ENCODE assay signal across 8 mouse cellular contexts in genomic region chr11:49248226-49248973, GRCm38 (mm10). TPM values are rescaled to one million over a fixed set of nuclear protein-coding genes. Genes with fewer than 3 reads are reported as not detected.
A peak's percentile ranks its signal among the peaks of the same experiment; 100 is the strongest.
DNase-seq lines count a peak whose midpoint lies in the region; ATAC-seq and TF ChIP-seq lines count a peak whose summit lies in the region.

No protein-coding gene starts in this region.

- H3K27ac ChIP-seq in hindbrain, embryonic 15.5 days (replicated peaks) = peak overlapping the region; percentile 16; the same call in 1 of the 2 replicates
- H3K27ac ChIP-seq in hindbrain, postnatal 0 days = no peak overlapping the region
- peak overlapping the region; percentile 97 for H3K27ac ChIP-seq in heart, postnatal 0 days (ENCODE audit: low read depth)
- H3K27ac ChIP-seq in limb, embryonic 15.5 days = peak overlapping the region; percentile 97
- peak overlapping the region; percentile 100 for H3K27ac ChIP-seq in thymus, adult 2 months (ENCODE audit: control insufficient read depth, insufficient read depth, low read length)
- H3K27ac ChIP-seq in midbrain, embryonic 14.5 days (replicated peaks; ENCODE audit: low read depth, low read length) = no peak overlapping the region

- TF ChIP-seq CTCF in hindbrain, postnatal 0 days (IDR thresholded peaks at IDR 0.05; ENCODE audit: low read depth) = no peak
- no peak for TF ChIP-seq CTCF in heart, postnatal 0 days (IDR thresholded peaks at IDR 0.05; ENCODE audit: low read depth)
- TF ChIP-seq CTCF in thymus, adult 2 months (IDR thresholded peaks at IDR 0.05; ENCODE audit: borderline replicate concordance, control insufficient read depth, extremely low read depth, insufficient read depth, low read length, poor library complexity) = no peak

- no peak overlapping the region for H3K4me3 ChIP-seq in hindbrain, embryonic 15.5 days
- H3K4me3 ChIP-seq in hindbrain, postnatal 0 days (ENCODE audit: low read length) = no peak overlapping the region
- H3K4me3 ChIP-seq in heart, postnatal 0 days (ENCODE audit: low read depth, low read length) = no peak overlapping the region
- no peak overlapping the region for H3K4me3 ChIP-seq in limb, embryonic 15.5 days
- peak overlapping the region; percentile 25; the same call in 1 of the 2 replicates for H3K4me3 ChIP-seq in thymus, adult 2 months (ENCODE audit: control insufficient read depth, insufficient read depth, low read length)
- H3K4me3 ChIP-seq in midbrain, embryonic 14.5 days (replicated peaks; ENCODE audit: low read depth, low read length) = no peak overlapping the region

- WGBS in hindbrain, embryonic 15.5 days = 51% methylated on average over 6 of the region's 6 CpGs
- 42% methylated on average over 6 of the region's 6 CpGs for WGBS in hindbrain, postnatal 0 days
- WGBS in heart, postnatal 0 days = 37% methylated on average over 6 of the region's 6 CpGs
- 67% methylated on average over 6 of the region's 6 CpGs for WGBS in limb, embryonic 15.5 days
- WGBS in thymus, adult 2 months = 5% methylated on average over 6 of the region's 6 CpGs
- WGBS in midbrain, embryonic 14.5 days = 61% methylated on average over 6 of the region's 6 CpGs

- H3K4me1 ChIP-seq in hindbrain, embryonic 15.5 days (replicated peaks) = peaks cover 55% of the 10 kb centered on the region
- peaks cover 13% of the 10 kb centered on the region; the same call in 1 of the 2 replicates for H3K4me1 ChIP-seq in hindbrain, postnatal 0 days (ENCODE audit: insufficient read depth, low read length)
- H3K4me1 ChIP-seq in heart, postnatal 0 days (ENCODE audit: control insufficient read depth, insufficient read depth) = peaks cover 69% of the 10 kb centered on the region
- peaks cover 58% of the 10 kb centered on the region for H3K4me1 ChIP-seq in limb, embryonic 15.5 days
- peaks cover 37% of the 10 kb centered on the region for H3K4me1 ChIP-seq in thymus, adult 2 months (replicated peaks; ENCODE audit: control insufficient read depth, insufficient read depth, low read length)
- peaks cover 23% of the 10 kb centered on the region for H3K4me1 ChIP-seq in midbrain, embryonic 14.5 days (ENCODE audit: control insufficient read depth, insufficient read depth, low read length)

- no peaks in the 10 kb centered on the region for H3K36me3 ChIP-seq in hindbrain, embryonic 15.5 days
- H3K36me3 ChIP-seq in hindbrain, postnatal 0 days (ENCODE audit: insufficient read depth, low read length) = no peaks in the 10 kb centered on the region
- H3K36me3 ChIP-seq in heart, postnatal 0 days (replicated peaks; ENCODE audit: control insufficient read depth, insufficient read depth, low read length) = peaks cover 15% of the 10 kb centered on the region; the same call in 1 of the 2 replicates
- H3K36me3 ChIP-seq in limb, embryonic 15.5 days = peaks cover 12% of the 10 kb centered on the region
- H3K36me3 ChIP-seq in thymus, adult 2 months (ENCODE audit: control insufficient read depth, insufficient read depth, low read length) = peaks cover 5% of the 10 kb centered on the region
- H3K36me3 ChIP-seq in midbrain, embryonic 14.5 days (ENCODE audit: control insufficient read depth, insufficient read depth, low read length) = no peaks in the 10 kb centered on the region

- no peak for TF ChIP-seq POLR2A in thymus, adult 2 months (IDR thresholded peaks at IDR 0.05; ENCODE audit: control insufficient read depth, extremely low read depth, insufficient read depth, low read length, poor library complexity)

- no peak for ATAC-seq in hindbrain, embryonic 15.5 days (ENCODE audit: low FRiP score, low read depth)
- ATAC-seq in hindbrain, postnatal 0 days = no peak
- no peak for ATAC-seq in heart, postnatal 0 days (ENCODE audit: insufficient read depth, low read depth)
- no peak for ATAC-seq in limb, embryonic 15.5 days (ENCODE audit: insufficient number of reproducible peaks, low FRiP score, low TSS enrichment, low read depth)
- no peak for ATAC-seq in midbrain, embryonic 14.5 days (ENCODE audit: low FRiP score, low TSS enrichment)

- H3K27me3 ChIP-seq in hindbrain, embryonic 15.5 days = no peaks in the 10 kb centered on the region
- no peaks in the 10 kb centered on the region for H3K27me3 ChIP-seq in hindbrain, postnatal 0 days (ENCODE audit: insufficient read depth, low read length)
- no peaks in the 10 kb centered on the region for H3K27me3 ChIP-seq in heart, postnatal 0 days (ENCODE audit: control insufficient read depth, insufficient read depth, low read length)
- H3K27me3 ChIP-seq in limb, embryonic 15.5 days = no peaks in the 10 kb centered on the region
- no peaks in the 10 kb centered on the region for H3K27me3 ChIP-seq in thymus, adult 2 months (ENCODE audit: control insufficient read depth, insufficient read depth, low read length)
- H3K27me3 ChIP-seq in midbrain, embryonic 14.5 days (ENCODE audit: control insufficient read depth, insufficient read depth, low read length) = no peaks in the 10 kb centered on the region

- DNase-seq in hindbrain, postnatal 0 days (ENCODE audit: low spot score) = no peak
- DNase-seq in NIH3T3 (ENCODE audit: low read depth) = peak; percentile 42
- DNase-seq in heart, postnatal 0 days (ENCODE audit: low spot score) = peak; percentile 67
- peak; percentile 43 for DNase-seq in thymus, adult 2 months
- DNase-seq in testis, postnatal 14 days (ENCODE audit: low spot score) = no peak
- DNase-seq in midbrain, embryonic 14.5 days = no peak

- no peaks in the 10 kb centered on the region for H3K9me3 ChIP-seq in hindbrain, embryonic 15.5 days
- no peaks in the 10 kb centered on the region for H3K9me3 ChIP-seq in hindbrain, postnatal 0 days (ENCODE audit: low read length)
- H3K9me3 ChIP-seq in heart, postnatal 0 days (replicated peaks; ENCODE audit: control insufficient read depth, low read length) = no peaks in the 10 kb centered on the region
- no peaks in the 10 kb centered on the region for H3K9me3 ChIP-seq in limb, embryonic 15.5 days
- H3K9me3 ChIP-seq in midbrain, embryonic 14.5 days (ENCODE audit: control insufficient read depth, low read length) = no peaks in the 10 kb centered on the region

- no peak overlapping the region for H3K4me2 ChIP-seq in hindbrain, embryonic 15.5 days
- H3K4me2 ChIP-seq in hindbrain, postnatal 0 days (ENCODE audit: low read depth, low read length) = no peak overlapping the region
- H3K4me2 ChIP-seq in heart, postnatal 0 days (ENCODE audit: low read depth, low read length) = peak overlapping the region; percentile 18; the same call in 1 of the 2 replicates
- no peak overlapping the region for H3K4me2 ChIP-seq in limb, embryonic 15.5 days
- H3K4me2 ChIP-seq in midbrain, embryonic 14.5 days (ENCODE audit: low read length) = no peak overlapping the region

- H3K9ac ChIP-seq in hindbrain, embryonic 15.5 days = no peak overlapping the region
- no peak overlapping the region for H3K9ac ChIP-seq in hindbrain, postnatal 0 days (replicated peaks; ENCODE audit: low read length)
- H3K9ac ChIP-seq in heart, postnatal 0 days (replicated peaks; ENCODE audit: low read depth, low read length) = no peak overlapping the region; the same call in 1 of the 2 replicates
- H3K9ac ChIP-seq in limb, embryonic 15.5 days = no peak overlapping the region
- no peak overlapping the region for H3K9ac ChIP-seq in midbrain, embryonic 14.5 days (replicated peaks; ENCODE audit: low read length)

- no peak for TF ChIP-seq EP300 in heart, postnatal 0 days (IDR thresholded peaks at IDR 0.05; ENCODE audit: low read depth)

RNA-seq across cellular contexts. Expression of gene Mgat1, which starts 4.4 kb away (rescaled TPM):
- polyA plus RNA-seq in hindbrain, embryonic 15.5 days (2015; fragmentation: Nextera tagmentation; extraction: Ambion mirVana) = 34.7 and 36.2 TPM in 2 replicates
- 87.4 and 109 TPM in 2 replicates for total RNA-seq in hindbrain, postnatal 0 days (2014; rRNA removed)
- 33.6 and 35.3 TPM in 2 replicates for polyA plus RNA-seq in hindbrain, postnatal 0 days (2015; fragmentation: Nextera tagmentation; extraction: Ambion mirVana)
- 115 and 163 TPM in 2 replicates for total RNA-seq in heart, postnatal 0 days (2014; rRNA removed; ENCODE audit: low replicate concordance)
- 42.3 and 45.7 TPM in 2 replicates for polyA plus RNA-seq in heart, postnatal 0 days (2015; fragmentation: Nextera tagmentation; extraction: Ambion mirVana)
- polyA plus RNA-seq in limb, embryonic 15.5 days (2015; fragmentation: Nextera tagmentation; extraction: Ambion mirVana) = 74.6 and 81.3 TPM in 2 replicates
- 336 and 378 TPM in 2 replicates for polyA plus RNA-seq in thymus, adult 2 months (2012; rRNA removed)
- 27.0 and 27.9 TPM in 2 replicates for polyA plus RNA-seq in midbrain, embryonic 14.5 days (2014; fragmentation: Nextera tagmentation; extraction: Ambion mirVana)

RNA-seq across cellular contexts. Expression of gene Olfr1393, which starts 29.7 kb away (rescaled TPM):
- polyA plus RNA-seq in hindbrain, embryonic 15.5 days (2015; fragmentation: Nextera tagmentation; extraction: Ambion mirVana) = not detected in 2 replicates
- total RNA-seq in hindbrain, postnatal 0 days (2014; rRNA removed) = 0.86 TPM in 1 of 2 replicates, not detected in the other
- 0.10 and 0.13 TPM in 2 replicates for polyA plus RNA-seq in hindbrain, postnatal 0 days (2015; fragmentation: Nextera tagmentation; extraction: Ambion mirVana)
- not detected in 2 replicates for total RNA-seq in heart, postnatal 0 days (2014; rRNA removed; ENCODE audit: low replicate concordance)
- polyA plus RNA-seq in heart, postnatal 0 days (2015; fragmentation: Nextera tagmentation; extraction: Ambion mirVana) = 0.19 and 0.30 TPM in 2 replicates
- polyA plus RNA-seq in limb, embryonic 15.5 days (2015; fragmentation: Nextera tagmentation; extraction: Ambion mirVana) = not detected in 2 replicates
- polyA plus RNA-seq in thymus, adult 2 months (2012; rRNA removed) = 0.40 and 0.41 TPM in 2 replicates
- 0.22 TPM in 1 of 2 replicates, not detected in the other for polyA plus RNA-seq in midbrain, embryonic 14.5 days (2014; fragmentation: Nextera tagmentation; extraction: Ambion mirVana)

RNA-seq across cellular contexts. Expression of gene Olfr1392, which starts 36.7 kb away (rescaled TPM):
- not detected in 2 replicates for polyA plus RNA-seq in hindbrain, embryonic 15.5 days (2015; fragmentation: Nextera tagmentation; extraction: Ambion mirVana)
- total RNA-seq in hindbrain, postnatal 0 days (2014; rRNA removed) = not detected in 2 replicates
- not detected in 2 replicates for polyA plus RNA-seq in hindbrain, postnatal 0 days (2015; fragmentation: Nextera tagmentation; extraction: Ambion mirVana)
- not detected in 2 replicates for total RNA-seq in heart, postnatal 0 days (2014; rRNA removed; ENCODE audit: low replicate concordance)
- polyA plus RNA-seq in heart, postnatal 0 days (2015; fragmentation: Nextera tagmentation; extraction: Ambion mirVana) = not detected in 2 replicates
- 0.10 and 0.11 TPM in 2 replicates for polyA plus RNA-seq in limb, embryonic 15.5 days (2015; fragmentation: Nextera tagmentation; extraction: Ambion mirVana)
- 0.13 and 0.15 TPM in 2 replicates for polyA plus RNA-seq in thymus, adult 2 months (2012; rRNA removed)
- polyA plus RNA-seq in midbrain, embryonic 14.5 days (2014; fragmentation: Nextera tagmentation; extraction: Ambion mirVana) = 0.07 TPM in 1 of 2 replicates, not detected in the other

RNA-seq across cellular contexts. Expression of gene Zfp62, which starts 45.3 kb away (rescaled TPM):
- polyA plus RNA-seq in hindbrain, embryonic 15.5 days (2015; fragmentation: Nextera tagmentation; extraction: Ambion mirVana) = 38.0 and 40.7 TPM in 2 replicates
- total RNA-seq in hindbrain, postnatal 0 days (2014; rRNA removed) = 20.2 and 25.0 TPM in 2 replicates
- polyA plus RNA-seq in hindbrain, postnatal 0 days (2015; fragmentation: Nextera tagmentation; extraction: Ambion mirVana) = 25.7 and 25.8 TPM in 2 replicates
- 7.4 and 22.9 TPM in 2 replicates for total RNA-seq in heart, postnatal 0 days (2014; rRNA removed; ENCODE audit: low replicate concordance)
- polyA plus RNA-seq in heart, postnatal 0 days (2015; fragmentation: Nextera tagmentation; extraction: Ambion mirVana) = 19.0 and 20.4 TPM in 2 replicates
- polyA plus RNA-seq in limb, embryonic 15.5 days (2015; fragmentation: Nextera tagmentation; extraction: Ambion mirVana) = 33.8 and 36.9 TPM in 2 replicates
- polyA plus RNA-seq in thymus, adult 2 months (2012; rRNA removed) = 6.0 TPM in 2 replicates
- polyA plus RNA-seq in midbrain, embryonic 14.5 days (2014; fragmentation: Nextera tagmentation; extraction: Ambion mirVana) = 37.3 and 61.7 TPM in 2 replicates

RNA-seq across cellular contexts. Expression of gene Olfr10, which starts 56.1 kb away (rescaled TPM):
- not detected in 2 replicates for polyA plus RNA-seq in hindbrain, embryonic 15.5 days (2015; fragmentation: Nextera tagmentation; extraction: Ambion mirVana)
- not detected in 2 replicates for total RNA-seq in hindbrain, postnatal 0 days (2014; rRNA removed)
- not detected in 2 replicates for polyA plus RNA-seq in hindbrain, postnatal 0 days (2015; fragmentation: Nextera tagmentation; extraction: Ambion mirVana)
- total RNA-seq in heart, postnatal 0 days (2014; rRNA removed; ENCODE audit: low replicate concordance) = not detected in 2 replicates
- not detected in 2 replicates for polyA plus RNA-seq in heart, postnatal 0 days (2015; fragmentation: Nextera tagmentation; extraction: Ambion mirVana)
- polyA plus RNA-seq in limb, embryonic 15.5 days (2015; fragmentation: Nextera tagmentation; extraction: Ambion mirVana) = not detected in 2 replicates
- not detected in 2 replicates for polyA plus RNA-seq in thymus, adult 2 months (2012; rRNA removed)
- not detected in 2 replicates for polyA plus RNA-seq in midbrain, embryonic 14.5 days (2014; fragmentation: Nextera tagmentation; extraction: Ambion mirVana)

Comparison
In these comparisons a context has a peak if more than half of its experiments do, and no peak if none do; other contexts are left out.
1. H3K27ac ChIP-seq: peak in hindbrain, embryonic 15.5 days (single experiment), heart, postnatal 0 days (single experiment), limb, embryonic 15.5 days (single experiment) and thymus, adult 2 months (single experiment); none in hindbrain, postnatal 0 days (single experiment) and midbrain, embryonic 14.5 days (single experiment).
2. DNase-seq: peak in NIH3T3 (single experiment), heart, postnatal 0 days (single experiment) and thymus, adult 2 months (single experiment); none in hindbrain, postnatal 0 days (single experiment), testis, postnatal 14 days (single experiment) and midbrain, embryonic 14.5 days (single experiment).